Mouse (Mus musculus): ENCODE measurements around the gene Myl7.
"Not testable (repeated sequence)": the region's sequence is repeated elsewhere in the genome, so short reads cannot be mapped to it uniquely, and the experiment has no call there.

Gene Myl7

GRCm38 (mm10) chr11:5904357-5904756, 5.8 kb upstream of the Myl7 start:
- in situ Hi-C loops (cut with MboI, MseI), result loop anchor here (5.0 kb wide), 1 partner anchor 97 kb away; no protein-coding TSS in a partner anchor

GRCm38 (mm10) chr11:5903844-5904243, 5.3 kb upstream of the Myl7 start:
- in situ Hi-C loops (cut with MboI, MseI), result loop anchor here (5.0 kb wide), 1 partner anchor 97 kb away; no protein-coding TSS in a partner anchor

GRCm38 (mm10) chr11:5902390-5902789, 3.8 kb upstream of the Myl7 start:
- in situ Hi-C loops (cut with MboI, MseI), result loop anchor here (5.0 kb wide), 1 partner anchor 95 kb away; no protein-coding TSS in a partner anchor

GRCm38 (mm10) chr11:5901950-5902349, 3.4 kb upstream of the Myl7 start:
- in situ Hi-C loops (cut with MboI, MseI), result loop anchor here (5.0 kb wide), 1 partner anchor 95 kb away; no protein-coding TSS in a partner anchor

- in situ Hi-C loops (cut with MboI, MseI), result loop anchor here (5.0 kb wide), 1 partner anchor 94 kb away; no protein-coding TSS in a partner anchor
Observed at GRCm38 (mm10) chr11:5901320-5901719, 2.7 kb upstream of the Myl7 start.

- in situ Hi-C loops (cut with MboI, MseI), result no loop called here
Observed at GRCm38 (mm10) chr11:5899286-5899685, 704 bp upstream of the Myl7 start.

GRCm38 (mm10) chr11:5897839-5898238, 743 bp downstream of the Myl7 start:
- in situ Hi-C loops (cut with MboI, MseI), result no loop called here

- in situ Hi-C loops (cut with MboI, MseI), result no loop called here
Observed at GRCm38 (mm10) chr11:5897230-5897629, 1.4 kb downstream of the Myl7 start.

GRCm38 (mm10) chr11:5893807-5894206, 4.8 kb downstream of the Myl7 start:
- in situ Hi-C loops (cut with MboI, MseI), result no loop called here

GRCm38 (mm10) chr11:5892810-5893368, 5.7 kb downstream of the Myl7 start:
- in situ Hi-C loops (cut with MboI, MseI), result no loop called here

- in situ Hi-C loops (cut with MboI, MseI), result no loop called here
Observed at GRCm38 (mm10) chr11:5892151-5892591, 6.4 kb downstream of the Myl7 start.

GRCm38 (mm10) chr11:5888563-5888962, 10.0 kb downstream of the Myl7 start:
- in situ Hi-C loops (cut with MboI, MseI), result not testable (repeated sequence)

GRCm38 (mm10) chr11:5887250-5887649, 11.3 kb downstream of the Myl7 start:
- in situ Hi-C loops (cut with MboI, MseI), result no loop called here

- in situ Hi-C loops (cut with MboI, MseI), result no loop called here
Observed at GRCm38 (mm10) chr11:5886187-5886586, 12.4 kb downstream of the Myl7 start.

GRCm38 (mm10) chr11:5882518-5882917, 16.1 kb downstream of the Myl7 start:
- in situ Hi-C loops (cut with MboI, MseI), result no loop called here

- in situ Hi-C loops (cut with MboI, MseI), result no loop called here
Observed at GRCm38 (mm10) chr11:5879905-5880304, 18.7 kb downstream of the Myl7 start.

- in situ Hi-C loops (cut with MboI, MseI), result no loop called here
Observed at GRCm38 (mm10) chr11:5878661-5879060, 19.9 kb downstream of the Myl7 start.

GRCm38 (mm10) chr11:5877921-5878526, 20.6 kb downstream of the Myl7 start, which contains the start of gene Pold2:
TSS of gene Pold2 (minus strand) at chr11:5878292.
- in situ Hi-C loops (cut with MboI, MseI), result no loop called here

GRCm38 (mm10) chr11:5877421-5877820, 21.2 kb downstream of the Myl7 start:
- in situ Hi-C loops (cut with MboI, MseI), result no loop called here

- in situ Hi-C loops (cut with MboI, MseI), result no loop called here
Observed at GRCm38 (mm10) chr11:5873192-5873591, 25.4 kb downstream of the Myl7 start.

- in situ Hi-C loops (cut with MboI, MseI), result no loop called here
Observed at GRCm38 (mm10) chr11:5872707-5873106, 25.9 kb downstream of the Myl7 start.

GRCm38 (mm10) chr11:5870069-5870468, 28.5 kb downstream of the Myl7 start:
- in situ Hi-C loops (cut with MboI, MseI), result no loop called here

GRCm38 (mm10) chr11:5869331-5869730, 29.3 kb downstream of the Myl7 start:
- in situ Hi-C loops (cut with MboI, MseI), result no loop called here
